Mouse (Mus musculus) adrenal gland, postnatal 4 days (tissue): ENCODE measurements around the gene Hspb1. TPM values are rescaled to one million over a fixed set of nuclear protein-coding genes. Genes with fewer than 3 reads are reported as not detected.

Source experiments
- DNase-seq, 2 experiments: peaks; one replicate each; pipeline ENCODE4 v3.0.0; 2021 to 2022; ENCODE audit warnings: low spot score in 2 of 2, mixed read lengths in 2 of 2
- long read RNA-seq, 2 experiments: library from polyadenylated mRNA; stranded (forward); transcript quantifications; one replicate each; pipeline ENCODE4 v2.0.0; 2021
- total RNA-seq, 2 experiments: library from RNA; stranded (reverse); gene quantifications; 2 replicates each; pipeline ENCODE4 v1.2.3; 2021

The Hspb1 gene
- 10 to 100 TPM; 49.4 to 56.5 TPM for total RNA-seq
- long read RNA-seq, experiment 1, transcript Hspb1-201 (3 exons, 903 nt) = major isoform, 41 of 41 reads
- long read RNA-seq, experiment 1, partial matches to known transcripts = 0 of 41 reads
- long read RNA-seq, experiment 1, other reads (novel, unspliced or antisense) = 0 of 41 reads
- long read RNA-seq, experiment 2, transcript Hspb1-201 (3 exons, 903 nt) = major isoform, 42 of 45 reads
- long read RNA-seq, experiment 2, partial matches to known transcripts = 0 of 45 reads
- long read RNA-seq, experiment 2, other reads (novel, unspliced or antisense) = 3 of 45 reads

- no peak for DNase-seq
Measured at GRCm38 (mm10) chr5:135887675-135888102, at the start of gene Hspb1. Hspb1 (plus strand) TSS chr5:135887919.

- no peak for DNase-seq
Measured at GRCm38 (mm10) chr5:135841651-135842050, 46.1 kb upstream of the Hspb1 start.

- no peak for DNase-seq
Measured at GRCm38 (mm10) chr5:135843418-135843817, 44.3 kb upstream of the Hspb1 start.

GRCm38 (mm10) chr5:135845676-135846320, 41.9 kb upstream of the Hspb1 start:
- DNase-seq = no peak

- no peak for DNase-seq
Measured at GRCm38 (mm10) chr5:135847460-135847859, 40.3 kb upstream of the Hspb1 start.

GRCm38 (mm10) chr5:135847881-135848280, 39.8 kb upstream of the Hspb1 start:
- DNase-seq = no peak

- DNase-seq = no peak
Measured at GRCm38 (mm10) chr5:135851024-135851423, 36.7 kb upstream of the Hspb1 start.

GRCm38 (mm10) chr5:135851481-135851880, 36.2 kb upstream of the Hspb1 start:
- no peak for DNase-seq

- DNase-seq = no peak
Measured at GRCm38 (mm10) chr5:135852421-135852820, 35.3 kb upstream of the Hspb1 start.

- no peak for DNase-seq
Measured at GRCm38 (mm10) chr5:135853731-135854130, 34.0 kb upstream of the Hspb1 start.

GRCm38 (mm10) chr5:135855156-135855555, 32.6 kb upstream of the Hspb1 start:
- DNase-seq = peak; percentile 58 to 68

- no peak for DNase-seq
Measured at GRCm38 (mm10) chr5:135866662-135867061, 21.1 kb upstream of the Hspb1 start.

- no peak for DNase-seq
Measured at GRCm38 (mm10) chr5:135867637-135868593, 19.8 kb upstream of the Hspb1 start.

GRCm38 (mm10) chr5:135868653-135869052, 19.1 kb upstream of the Hspb1 start:
- no peak for DNase-seq

GRCm38 (mm10) chr5:135869661-135870423, 17.9 kb upstream of the Hspb1 start:
- no peak for DNase-seq

GRCm38 (mm10) chr5:135870505-135870904, 17.2 kb upstream of the Hspb1 start:
- DNase-seq = no peak

GRCm38 (mm10) chr5:135872996-135873395, 14.7 kb upstream of the Hspb1 start:
- DNase-seq = no peak

GRCm38 (mm10) chr5:135873753-135874152, 14.0 kb upstream of the Hspb1 start:
- DNase-seq = no peak

- DNase-seq = no peak
Measured at GRCm38 (mm10) chr5:135877180-135877579, 10.5 kb upstream of the Hspb1 start.

GRCm38 (mm10) chr5:135877831-135878231, 9.9 kb upstream of the Hspb1 start:
- no peak for DNase-seq
